Mouse (Mus musculus): ENCODE data around the gene Vsig1. TPM values are rescaled to one million over a fixed set of nuclear protein-coding genes. Genes with fewer than 3 reads are reported as not detected.
A peak's percentile ranks its signal among the peaks of the same experiment; 100 is the strongest.

The Vsig1 gene
- polyA plus RNA-seq, 1 experiment: 0.05 TPM

DNA sequence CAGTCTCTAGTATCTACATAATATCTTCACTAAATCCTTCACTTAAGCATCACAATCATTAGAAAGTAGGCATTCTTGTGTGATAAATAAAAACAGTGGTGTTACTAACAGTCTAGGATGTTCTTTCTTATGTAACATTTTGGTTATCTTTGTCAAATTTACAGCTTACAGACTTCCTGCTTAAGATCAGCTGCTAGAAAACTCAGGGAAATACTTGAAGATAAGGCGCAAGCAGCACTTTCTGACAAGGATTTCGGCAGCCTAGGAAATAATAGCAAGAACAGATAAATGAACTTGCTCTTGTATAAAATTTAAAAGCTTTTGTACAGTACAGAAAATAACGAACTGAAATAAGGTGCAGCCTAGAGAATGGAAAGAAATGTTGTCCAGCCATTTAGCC is 25.9 kb downstream of the Vsig1 start:
- DNase-seq: no peak
- no peaks in the 10 kb centered on the region for H3K27me3 ChIP-seq (ENCODE audit: control insufficient read depth, insufficient read depth, low read length)
- TF ChIP-seq POLR2A (IDR thresholded peaks at IDR 0.05; ENCODE audit: borderline replicate concordance, insufficient read depth, low read length): no peak
- TF ChIP-seq CTCF (IDR thresholded peaks at IDR 0.05; ENCODE audit: borderline replicate concordance, insufficient read depth, low read depth, low read length): no peak
- 83% methylated on average over 3 of the region's 3 CpGs for WGBS
- no peak overlapping the region for H3K4me3 ChIP-seq (replicated peaks; ENCODE audit: insufficient read depth, low read depth, low read length)
- no peak overlapping the region for H3K27ac ChIP-seq (ENCODE audit: insufficient read depth, low read length)
- no peaks in the 10 kb centered on the region for H3K4me1 ChIP-seq (ENCODE audit: control insufficient read depth, insufficient read depth, low read length)

DNA sequence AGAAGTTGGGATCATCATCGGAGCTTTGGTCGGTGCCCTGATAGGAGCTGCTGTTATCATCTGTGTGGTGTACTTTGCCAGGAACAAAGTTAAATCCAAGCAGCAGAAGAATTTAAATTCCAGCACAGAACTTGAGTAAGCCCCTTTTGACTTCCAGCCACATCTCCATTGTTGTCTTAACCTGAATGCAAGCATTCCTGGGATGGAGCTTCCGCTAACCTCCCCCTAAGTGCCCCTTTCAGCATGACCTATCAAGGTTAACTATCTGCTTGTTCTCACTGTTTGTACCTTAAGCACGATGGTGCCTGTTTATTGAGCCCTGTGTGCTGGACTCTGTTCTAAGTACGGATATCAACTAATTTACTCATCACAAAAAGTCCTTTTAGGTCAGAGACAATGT is 28.9 kb downstream of the Vsig1 start:
- WGBS: 81% methylated on average over 5 of the region's 5 CpGs
- TF ChIP-seq POLR2A (IDR thresholded peaks at IDR 0.05; ENCODE audit: borderline replicate concordance, insufficient read depth, low read length) (no peak), CTCF (IDR thresholded peaks at IDR 0.05; ENCODE audit: borderline replicate concordance, insufficient read depth, low read depth, low read length) (no peak)
- Histone ChIP-seq H3K4me3 (replicated peaks; ENCODE audit: insufficient read depth, low read depth, low read length) (no peak overlapping the region), H3K4me1 (ENCODE audit: control insufficient read depth, insufficient read depth, low read length) (no peaks in the 10 kb centered on the region), H3K27me3 (ENCODE audit: control insufficient read depth, insufficient read depth, low read length) (no peaks in the 10 kb centered on the region), H3K27ac (ENCODE audit: insufficient read depth, low read length) (no peak overlapping the region)
- no peak for DNase-seq

DNA sequence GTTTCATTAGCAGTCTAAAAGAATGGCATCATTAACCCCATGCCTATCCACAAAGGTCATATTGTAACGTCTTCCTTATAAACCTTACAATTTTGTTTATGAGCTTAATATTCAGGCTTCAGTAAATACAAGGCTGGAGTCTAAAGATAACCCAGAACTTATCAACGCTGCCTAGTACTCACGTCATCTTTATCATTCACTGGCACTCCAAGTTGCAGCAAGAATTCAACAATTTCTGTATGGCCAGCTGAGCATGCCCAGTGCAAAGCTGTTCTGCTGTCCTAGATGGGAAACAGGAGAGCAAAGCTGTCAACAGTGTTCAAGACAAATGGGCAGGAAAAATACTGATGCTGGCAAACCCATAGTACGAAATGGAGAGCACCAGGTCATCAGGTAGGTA is 46.2 kb downstream of the Vsig1 start:
- H3K27ac ChIP-seq (ENCODE audit: insufficient read depth, low read length): no peak overlapping the region
- DNase-seq: no peak
- TF ChIP-seq POLR2A (IDR thresholded peaks at IDR 0.05; ENCODE audit: borderline replicate concordance, insufficient read depth, low read length) (no peak), CTCF (IDR thresholded peaks at IDR 0.05; ENCODE audit: borderline replicate concordance, insufficient read depth, low read depth, low read length) (no peak)
- H3K4me1 ChIP-seq (ENCODE audit: control insufficient read depth, insufficient read depth, low read length): no peaks in the 10 kb centered on the region
- H3K27me3 ChIP-seq (ENCODE audit: control insufficient read depth, insufficient read depth, low read length): no peaks in the 10 kb centered on the region
- 95% methylated on average over 4 of the region's 4 CpGs for WGBS
- H3K4me3 ChIP-seq (replicated peaks; ENCODE audit: insufficient read depth, low read depth, low read length): no peak overlapping the region

DNA sequence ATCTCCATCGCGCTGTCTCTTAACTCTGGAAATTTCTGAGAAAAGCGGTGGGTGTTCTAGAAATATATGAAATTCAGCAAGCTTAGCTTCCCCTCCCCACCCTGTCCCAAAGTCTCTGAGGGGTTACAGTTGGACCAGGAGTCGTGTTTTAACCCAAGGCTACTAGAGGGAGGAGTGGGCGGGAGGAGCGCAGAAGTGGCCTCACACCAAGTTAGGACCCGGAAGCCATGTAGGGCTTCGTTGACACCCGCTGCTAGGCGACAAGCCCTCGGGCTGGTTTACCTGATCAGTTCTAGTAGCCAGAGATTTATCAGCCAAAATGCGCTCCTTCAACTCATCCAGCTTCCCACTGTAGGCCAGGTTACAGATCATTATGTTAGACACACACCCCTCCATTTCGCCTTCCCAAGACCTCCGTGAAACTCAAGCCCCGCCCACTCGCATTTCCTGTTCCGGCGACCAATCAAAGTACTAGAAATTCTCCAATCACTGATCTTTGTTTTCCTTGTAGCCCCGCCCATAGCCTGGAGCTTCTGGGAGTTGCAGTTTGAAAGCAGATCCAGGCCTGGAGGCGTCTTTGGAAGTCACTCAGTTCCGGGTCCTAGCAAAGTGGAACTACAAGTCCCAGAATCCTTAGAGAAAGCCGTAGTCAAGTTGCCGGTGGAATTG is 49.0 kb downstream of the Vsig1 start, which contains the start of the genes Psmd10 and Atg4a:
Gene Psmd10 (minus strand): TSS at position 457 of the 669 bp plus-strand sequence.
Gene Atg4a (plus strand): TSS at position 636 of the 669 bp plus-strand sequence.
- Histone ChIP-seq H3K4me1 (ENCODE audit: control insufficient read depth, insufficient read depth, low read length) (no peaks in the 10 kb centered on the region), H3K27ac (ENCODE audit: insufficient read depth, low read length) (no peak within 1 kb of the TSS), H3K27me3 (ENCODE audit: control insufficient read depth, insufficient read depth, low read length) (no peaks in the 10 kb centered on the region), H3K4me3 (replicated peaks; ENCODE audit: insufficient read depth, low read depth, low read length) (peak within 1 kb of the TSS; percentile 77)
- TF ChIP-seq CTCF (IDR thresholded peaks at IDR 0.05; ENCODE audit: borderline replicate concordance, insufficient read depth, low read depth, low read length): no peak
- TF ChIP-seq POLR2A (IDR thresholded peaks at IDR 0.05; ENCODE audit: borderline replicate concordance, insufficient read depth, low read length): peak; percentile 31; the same call in 1 of the 2 replicates
- 5% methylated on average over 23 of the region's 23 CpGs for WGBS
- peak; percentile 88 to 95 for DNase-seq

DNA sequence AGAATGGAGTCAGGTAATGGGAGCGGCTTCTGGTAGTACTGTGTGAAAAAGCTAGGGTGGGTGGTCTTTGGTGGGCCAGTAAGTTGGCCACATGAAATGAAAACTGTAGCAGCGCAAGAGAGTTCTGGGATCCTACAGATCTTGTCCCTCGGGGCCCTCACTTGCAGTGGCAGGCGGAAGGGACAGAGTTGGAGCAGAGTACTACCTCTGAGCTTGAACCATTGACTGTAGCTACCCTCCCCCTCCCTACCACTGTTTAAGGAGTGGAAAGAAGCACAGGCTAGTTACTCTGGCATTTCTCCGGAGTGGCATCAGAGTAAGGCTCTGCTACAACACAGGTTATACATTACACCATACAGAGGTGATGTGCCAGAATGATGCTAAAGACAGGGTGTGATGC is 49.6 kb downstream of the Vsig1 start:
- 8% methylated on average over 5 of the region's 5 CpGs for WGBS
- no peak overlapping the region for H3K27ac ChIP-seq (ENCODE audit: insufficient read depth, low read length)
- TF ChIP-seq CTCF (IDR thresholded peaks at IDR 0.05; ENCODE audit: borderline replicate concordance, insufficient read depth, low read depth, low read length) (no peak), POLR2A (IDR thresholded peaks at IDR 0.05; ENCODE audit: borderline replicate concordance, insufficient read depth, low read length) (no peak)
- no peaks in the 10 kb centered on the region for H3K4me1 ChIP-seq (ENCODE audit: control insufficient read depth, insufficient read depth, low read length)
- H3K4me3 ChIP-seq (replicated peaks; ENCODE audit: insufficient read depth, low read depth, low read length): peak overlapping the region; percentile 77
- no peaks in the 10 kb centered on the region for H3K27me3 ChIP-seq (ENCODE audit: control insufficient read depth, insufficient read depth, low read length)
- no peak for DNase-seq

DNA sequence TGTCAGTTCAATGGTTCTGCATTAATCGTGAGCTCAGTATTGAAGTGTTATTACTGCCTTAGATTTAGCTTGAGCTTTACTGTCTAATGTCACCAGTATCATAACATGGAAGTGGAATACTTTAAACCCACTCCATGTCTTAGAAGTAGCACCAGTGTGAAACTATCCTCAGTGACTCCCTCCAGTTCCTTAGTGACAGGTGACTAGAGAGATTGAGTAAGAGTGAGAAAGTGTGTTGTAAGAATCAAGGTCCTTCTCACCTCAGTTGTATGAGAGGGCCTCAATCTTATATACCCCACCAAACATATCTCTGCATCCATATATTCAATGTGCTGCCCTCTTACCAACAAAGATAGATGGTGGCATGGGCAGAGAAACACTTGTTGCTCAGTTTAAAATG is 71.5 kb downstream of the Vsig1 start:
- Histone ChIP-seq H3K27me3 (ENCODE audit: control insufficient read depth, insufficient read depth, low read length) (no peaks in the 10 kb centered on the region), H3K4me3 (replicated peaks; ENCODE audit: insufficient read depth, low read depth, low read length) (no peak overlapping the region), H3K27ac (ENCODE audit: insufficient read depth, low read length) (no peak overlapping the region), H3K4me1 (ENCODE audit: control insufficient read depth, insufficient read depth, low read length) (0 out of 2 replicates have a peak, but pooled peaks cover 4% of the 10 kb centered on the region)
- 94% methylated on average over 1 of the region's 1 CpGs for WGBS
- TF ChIP-seq CTCF (IDR thresholded peaks at IDR 0.05; ENCODE audit: borderline replicate concordance, insufficient read depth, low read depth, low read length) (no peak), POLR2A (IDR thresholded peaks at IDR 0.05; ENCODE audit: borderline replicate concordance, insufficient read depth, low read length) (no peak)
- DNase-seq: no peak

DNA sequence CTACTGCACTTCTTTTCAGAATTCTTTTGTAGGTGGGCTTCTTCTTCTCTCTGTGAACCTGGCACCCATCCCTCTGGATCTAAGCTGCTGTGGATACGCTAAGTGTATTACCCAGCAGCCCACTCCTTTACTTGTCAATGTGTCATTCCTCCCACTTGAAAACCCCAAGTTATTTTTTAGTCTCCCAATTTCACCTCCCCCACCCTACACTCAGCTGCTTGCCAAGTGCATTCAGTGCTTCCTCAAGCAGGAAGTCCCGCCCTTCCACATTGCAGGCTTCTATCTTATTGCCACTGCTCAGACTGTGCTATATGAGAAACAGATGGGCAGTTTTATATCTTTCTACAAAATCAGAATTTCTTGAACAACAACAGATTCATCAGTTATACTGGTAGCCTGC is 72.1 kb downstream of the Vsig1 start:
- DNase-seq: no peak
- Histone ChIP-seq H3K4me1 (ENCODE audit: control insufficient read depth, insufficient read depth, low read length) (0 out of 2 replicates have a peak, but pooled peaks cover 4% of the 10 kb centered on the region), H3K27ac (ENCODE audit: insufficient read depth, low read length) (no peak overlapping the region), H3K27me3 (ENCODE audit: control insufficient read depth, insufficient read depth, low read length) (no peaks in the 10 kb centered on the region), H3K4me3 (replicated peaks; ENCODE audit: insufficient read depth, low read depth, low read length) (no peak overlapping the region)
- TF ChIP-seq CTCF (IDR thresholded peaks at IDR 0.05; ENCODE audit: borderline replicate concordance, insufficient read depth, low read depth, low read length) (no peak), POLR2A (IDR thresholded peaks at IDR 0.05; ENCODE audit: borderline replicate concordance, insufficient read depth, low read length) (no peak)
- WGBS: 80% methylated on average over 2 of the region's 2 CpGs

DNA sequence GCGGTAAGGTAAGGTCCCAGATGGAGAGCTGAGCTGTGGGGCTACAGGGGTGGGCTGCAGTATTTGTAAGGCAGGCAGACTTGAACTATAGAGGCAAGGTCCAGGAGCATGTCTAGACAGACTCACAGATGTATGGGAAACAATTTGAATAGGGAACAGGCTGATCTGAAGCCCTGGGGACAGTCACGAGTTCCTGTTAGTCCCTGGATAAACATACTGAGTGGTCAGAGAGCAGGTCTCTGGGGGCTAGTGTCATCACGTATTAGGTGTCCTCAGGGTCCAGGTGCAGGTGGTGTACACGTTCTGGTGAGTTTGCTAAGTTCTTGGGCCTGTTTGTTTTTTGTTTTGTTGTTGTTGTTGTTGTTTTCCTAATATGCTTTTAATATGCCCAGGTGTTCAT is 72.8 kb downstream of the Vsig1 start:
- no peaks in the 10 kb centered on the region for H3K27me3 ChIP-seq (ENCODE audit: control insufficient read depth, insufficient read depth, low read length)
- WGBS: 78% methylated on average over 4 of the region's 4 CpGs
- DNase-seq: no peak
- no peak overlapping the region for H3K4me3 ChIP-seq (replicated peaks; ENCODE audit: insufficient read depth, low read depth, low read length)
- no peak overlapping the region for H3K27ac ChIP-seq (ENCODE audit: insufficient read depth, low read length)
- no peak for TF ChIP-seq POLR2A (IDR thresholded peaks at IDR 0.05; ENCODE audit: borderline replicate concordance, insufficient read depth, low read length)
- no peak for TF ChIP-seq CTCF (IDR thresholded peaks at IDR 0.05; ENCODE audit: borderline replicate concordance, insufficient read depth, low read depth, low read length)
- H3K4me1 ChIP-seq (ENCODE audit: control insufficient read depth, insufficient read depth, low read length): 0 out of 2 replicates have a peak, but pooled peaks cover 4% of the 10 kb centered on the region

Data from cerebellum, adult 2 months (tissue).